Mouse (Mus musculus) embryonic facial prominence, embryonic 10.5 days (tissue): Measurements from ENCODE around the gene Lyrm9. TPM values are rescaled to one million over a fixed set of nuclear protein-coding genes. Genes with fewer than 3 reads are reported as not detected.

Source experiments
- DNase-seq: peaks from one replicate; pipeline ENCODE4 v3.0.0-alpha.2; 2017; ENCODE audit warnings: low spot score
- H3K27ac ChIP-seq: fragments of 300-500 bp; sonication (generic); replicated peaks from 2 replicates; pipeline ENCODE4 v1.5.1; 2016; ENCODE audit warnings: mild to moderate bottlenecking
- H3K27me3 ChIP-seq: fragments of 300-500 bp; sonication (generic); replicated peaks from 2 replicates; pipeline ENCODE4 v1.6.1; 2016; ENCODE audit warnings: low read depth, mild to moderate bottlenecking; ENCODE audit not compliant: poor library complexity, severe bottlenecking
- H3K36me3 ChIP-seq: fragments of 300-500 bp; sonication (generic); replicated peaks from 2 replicates; pipeline ENCODE4 v1.6.1; 2016; ENCODE audit warnings: mild to moderate bottlenecking, moderate library complexity
- H3K4me1 ChIP-seq: fragments of 300-500 bp; sonication (generic); 2 replicates; pipeline ENCODE4 v1.6.1; 2016
- H3K4me3 ChIP-seq: fragments of 300-500 bp; sonication (generic); 2 replicates; pipeline ENCODE4 v1.5.1; 2016; ENCODE audit warnings: mild to moderate bottlenecking, moderate library complexity
- H3K9me3 ChIP-seq: fragments of 300-500 bp; sonication (generic); 2 replicates; pipeline ENCODE4 v1.6.1; 2016; ENCODE audit warnings: mild to moderate bottlenecking
- WGBS: fragments of 180-500 bp; shearing (Covaris S2); methylation state at CpG from one replicate; pipeline ENCODE4 v1.1.7; 2016; 5-methylcytosine and 5-hydroxymethylcytosine counted together
- polyA plus RNA-seq: library from polyadenylated mRNA; unstranded; fragments of >200 nt; fragmentation: Nextera tagmentation; extraction: Ambion mirVana; gene quantifications from 2 replicates; pipeline ENCODE4 v1.2.1, GENCODE M21; 2016

The Lyrm9 gene
- polyA plus RNA-seq, 1 experiment from 2014 or later: 18.9 TPM

GRCm38 (mm10) chr11:78796072-78796729, 30.2 kb upstream of the Lyrm9 start:
- Histone ChIP-seq H3K9me3 (no peaks in the 10 kb centered on the region), H3K27me3 (peaks cover 9% of the 10 kb centered on the region; the same call in 1 of the 2 replicates), H3K4me3 (no peak overlapping the region), H3K4me1 (peaks cover 11% of the 10 kb centered on the region), H3K27ac (no peak overlapping the region), H3K36me3 (no peaks in the 10 kb centered on the region)
- 81% methylated on average over 10 of the region's 10 CpGs for WGBS
- DNase-seq: no peak

- Histone ChIP-seq H3K9me3 (no peaks in the 10 kb centered on the region), H3K36me3 (no peaks in the 10 kb centered on the region), H3K4me3 (no peak overlapping the region), H3K27me3 (0 out of 2 replicates have a peak, but pooled peaks cover 5% of the 10 kb centered on the region), H3K27ac (no peak overlapping the region), H3K4me1 (peaks cover 13% of the 10 kb centered on the region)
- 93% methylated on average over 4 of the region's 4 CpGs for WGBS
- no peak for DNase-seq
Observed at GRCm38 (mm10) chr11:78801094-78801493, 25.3 kb upstream of the Lyrm9 start.

- no peak for DNase-seq
- no peaks in the 10 kb centered on the region for H3K36me3 ChIP-seq
- peaks cover 22% of the 10 kb centered on the region for H3K4me1 ChIP-seq
- 77% methylated on average over 14 of the region's 14 CpGs for WGBS
- no peaks in the 10 kb centered on the region for H3K9me3 ChIP-seq
- H3K27ac ChIP-seq: no peak overlapping the region
- 0 out of 2 replicates have a peak, but pooled peaks cover 11% of the 10 kb centered on the region for H3K27me3 ChIP-seq
- H3K4me3 ChIP-seq: no peak overlapping the region
Observed at GRCm38 (mm10) chr11:78803587-78804316, 22.6 kb upstream of the Lyrm9 start.

DNA sequence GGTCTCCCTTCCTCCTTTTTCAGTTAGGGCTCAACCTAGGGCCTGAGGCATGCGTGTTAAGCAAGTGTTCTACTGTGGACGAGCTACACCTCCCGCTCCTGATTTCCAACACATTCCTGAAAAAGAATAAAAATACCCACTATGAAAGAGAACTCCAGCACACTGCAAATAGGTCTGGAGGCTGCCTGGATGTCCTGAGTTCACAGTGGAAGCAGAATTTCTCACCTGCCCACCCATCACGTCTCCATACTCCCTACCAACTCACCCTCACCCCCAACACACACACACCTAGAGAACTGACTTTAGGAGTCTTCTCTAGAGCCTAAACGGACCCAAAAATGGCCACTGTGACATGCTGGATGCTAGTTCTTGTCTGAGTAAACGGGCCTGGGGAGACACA, 21.8 kb upstream of the Lyrm9 start:
- no peaks in the 10 kb centered on the region for H3K9me3 ChIP-seq
- WGBS: 88% methylated on average over 6 of the region's 6 CpGs
- DNase-seq: no peak
- no peaks in the 10 kb centered on the region for H3K36me3 ChIP-seq
- H3K4me1 ChIP-seq: peaks cover 22% of the 10 kb centered on the region
- 0 out of 2 replicates have a peak, but pooled peaks cover 11% of the 10 kb centered on the region for H3K27me3 ChIP-seq
- no peak overlapping the region for H3K27ac ChIP-seq
- no peak overlapping the region for H3K4me3 ChIP-seq

DNA sequence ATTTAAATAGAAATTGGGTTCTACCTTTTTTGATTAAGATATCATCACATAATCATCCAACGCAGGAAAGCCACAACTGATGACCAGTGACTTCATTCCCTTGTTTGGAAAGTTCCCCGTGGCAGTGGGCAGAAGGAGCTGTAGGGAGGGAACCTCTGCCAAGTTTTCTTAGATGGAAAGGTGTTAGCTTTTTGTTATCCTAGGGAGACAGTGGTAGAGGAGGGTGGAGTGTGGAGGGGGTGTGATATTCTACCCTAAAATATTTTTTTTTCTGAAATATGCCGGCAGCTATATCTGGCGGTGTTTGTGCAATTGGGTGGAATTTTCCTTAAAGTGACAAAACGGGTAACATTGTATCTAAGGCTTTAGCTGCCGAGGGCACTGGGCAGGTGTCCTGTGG, 21.2 kb upstream of the Lyrm9 start:
- H3K36me3 ChIP-seq: no peaks in the 10 kb centered on the region
- 69% methylated on average over 6 of the region's 6 CpGs for WGBS
- H3K27me3 ChIP-seq: 0 out of 2 replicates have a peak, but pooled peaks cover 11% of the 10 kb centered on the region
- no peak for DNase-seq
- H3K27ac ChIP-seq: no peak overlapping the region
- peaks cover 22% of the 10 kb centered on the region for H3K4me1 ChIP-seq
- H3K4me3 ChIP-seq: no peak overlapping the region
- no peaks in the 10 kb centered on the region for H3K9me3 ChIP-seq

GRCm38 (mm10) chr11:78805691-78806137, 20.7 kb upstream of the Lyrm9 start:
- no peaks in the 10 kb centered on the region for H3K36me3 ChIP-seq
- no peak for DNase-seq
- H3K4me1 ChIP-seq: peaks cover 22% of the 10 kb centered on the region
- WGBS: 39% methylated on average over 9 of the region's 9 CpGs
- H3K27me3 ChIP-seq: 0 out of 2 replicates have a peak, but pooled peaks cover 11% of the 10 kb centered on the region
- H3K4me3 ChIP-seq: no peak overlapping the region
- H3K27ac ChIP-seq: no peak overlapping the region
- no peaks in the 10 kb centered on the region for H3K9me3 ChIP-seq

GRCm38 (mm10) chr11:78807341-78808108, 18.9 kb upstream of the Lyrm9 start:
- no peak for DNase-seq
- peaks cover 21% of the 10 kb centered on the region; the same call in 1 of the 2 replicates for H3K27me3 ChIP-seq

DNA sequence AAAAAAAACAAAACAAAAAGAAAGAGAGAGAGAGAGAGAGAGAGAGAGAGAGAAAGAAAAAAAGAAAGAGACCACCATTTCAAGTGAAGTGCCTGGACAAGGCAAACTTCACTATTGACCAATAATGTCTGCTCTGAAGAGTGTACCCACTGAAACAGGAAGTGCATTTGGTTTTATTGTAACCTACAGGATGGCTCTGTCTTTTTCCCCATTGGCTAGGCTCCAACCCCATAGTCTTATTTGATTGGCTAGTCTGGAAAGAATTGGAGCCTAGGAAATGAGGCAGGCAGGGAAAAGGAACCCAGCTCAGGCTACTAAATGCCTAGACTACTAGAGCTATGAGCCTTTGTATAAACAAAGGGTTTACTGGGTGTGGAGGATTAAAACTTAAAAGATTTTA, 17.0 kb upstream of the Lyrm9 start:
- H3K27me3 ChIP-seq: peaks cover 16% of the 10 kb centered on the region; the same call in 1 of the 2 replicates
- H3K9me3 ChIP-seq: no peaks in the 10 kb centered on the region
- DNase-seq: no peak
- H3K4me1 ChIP-seq: peaks cover 21% of the 10 kb centered on the region
- no peak overlapping the region for H3K4me3 ChIP-seq
- H3K36me3 ChIP-seq: no peaks in the 10 kb centered on the region
- no peak overlapping the region for H3K27ac ChIP-seq

More at GRCm38 (mm10) chr11:78807341-78808108, 18.9 kb upstream of the Lyrm9 start:
- H3K27ac ChIP-seq: no peak overlapping the region
- H3K4me1 ChIP-seq: peaks cover 22% of the 10 kb centered on the region
- no peaks in the 10 kb centered on the region for H3K9me3 ChIP-seq
- H3K36me3 ChIP-seq: no peaks in the 10 kb centered on the region
- 50% methylated on average over 6 of the region's 6 CpGs for WGBS
- no peak overlapping the region for H3K4me3 ChIP-seq

- Histone ChIP-seq H3K27me3 (peaks cover 31% of the 10 kb centered on the region), H3K9me3 (no peaks in the 10 kb centered on the region), H3K4me1 (peaks cover 30% of the 10 kb centered on the region), H3K4me3 (no peak overlapping the region), H3K36me3 (no peaks in the 10 kb centered on the region), H3K27ac (no peak overlapping the region)
- DNase-seq: no peak
- WGBS: 52% methylated on average over 7 of the region's 7 CpGs
Observed at GRCm38 (mm10) chr11:78814461-78814941, 11.9 kb upstream of the Lyrm9 start.

- H3K36me3 ChIP-seq: no peaks in the 10 kb centered on the region
- 55% methylated on average over 14 of the region's 14 CpGs for WGBS
- H3K4me1 ChIP-seq: peaks cover 45% of the 10 kb centered on the region
- no peak overlapping the region for H3K4me3 ChIP-seq
- DNase-seq: no peak
- no peaks in the 10 kb centered on the region for H3K9me3 ChIP-seq
- peaks cover 31% of the 10 kb centered on the region for H3K27me3 ChIP-seq
- H3K27ac ChIP-seq: no peak overlapping the region
Observed at GRCm38 (mm10) chr11:78815986-78816792, 10.2 kb upstream of the Lyrm9 start.

- H3K4me1 ChIP-seq: peaks cover 50% of the 10 kb centered on the region
- H3K4me3 ChIP-seq: no peak overlapping the region
- H3K27me3 ChIP-seq: peaks cover 30% of the 10 kb centered on the region
- H3K36me3 ChIP-seq: no peaks in the 10 kb centered on the region
- no peaks in the 10 kb centered on the region for H3K9me3 ChIP-seq
- no peak overlapping the region for H3K27ac ChIP-seq
- 78% methylated on average over 11 of the region's 11 CpGs for WGBS
- DNase-seq: no peak
Observed at GRCm38 (mm10) chr11:78817311-78818022, 8.9 kb upstream of the Lyrm9 start.
